Mouse (Mus musculus) adrenal gland, postnatal 14 days (tissue): Measurements from ENCODE around the gene Phkb. TPM values are rescaled to one million over a fixed set of nuclear protein-coding genes. Genes with fewer than 3 reads are reported as not detected.

Experiments used
- DNase-seq: peaks from one replicate; pipeline ENCODE4 v3.0.0; 2021; ENCODE audit warnings: mixed read lengths
- total RNA-seq: library from RNA; stranded (reverse); gene quantifications from 2 replicates; pipeline ENCODE4 v1.2.3, GENCODE M21; 2021

The Phkb gene
- total RNA-seq, 1 experiment from 2014 or later: 39.3 TPM

GRCm38 (mm10) chr8:86090666-86091065, 249.9 kb downstream of the Phkb start:
- no peak for DNase-seq

Other genes starting within 250 kb of the Phkb start
- gene Neto2, start 140.0 kb upstream of the Phkb start, total RNA-seq: 6.7 and 7.7 TPM in 2 replicates
- gene Itfg1, start within 50 bp of the Phkb start, total RNA-seq: 49.3 and 54.3 TPM in 2 replicates